Mouse (Mus musculus) megakaryocyte-erythroid progenitor cell, adult 5-6 weeks (primary cell): ENCODE measurements at regions not wholly inside any gene's neighbourhood (a gene's known extent, or its start where the extent isn't known, plus 50 kb on each side); places are given as distances from the start of the nearest gene placed in this dataset.
"Not testable (repeated sequence)": the region's sequence is repeated elsewhere in the genome, so short reads cannot be mapped to it uniquely, and the experiment has no call there.

Experiments used
- ATAC-seq: replicated peaks from 2 replicates; pipeline ENCODE4 v1.8.0; 2016; ENCODE audit warnings: mild to moderate bottlenecking, inconsistent platforms; ENCODE audit not compliant: severe bottlenecking, poor library complexity, low FRiP score, low TSS enrichment

DNA sequence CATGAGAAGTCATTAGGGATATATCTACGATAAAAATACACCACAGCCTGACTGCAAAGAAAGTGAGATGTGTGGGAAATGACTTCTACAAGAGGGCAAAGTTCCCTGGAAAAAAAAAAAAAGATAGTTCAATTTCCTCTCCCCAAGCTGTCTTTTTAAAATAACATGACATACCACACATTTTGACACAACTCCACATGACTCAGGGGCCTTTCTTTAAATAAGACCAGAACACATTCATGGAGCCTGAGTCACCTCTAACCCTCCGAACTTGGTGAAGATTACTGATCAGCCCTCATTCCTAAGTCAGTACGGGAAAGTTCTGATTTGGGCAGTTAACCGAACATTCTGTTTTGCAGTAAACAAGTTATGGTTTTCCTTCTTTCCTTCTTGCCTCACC, 515.6 kb upstream of the Klf6 start:
- ATAC-seq: no peak

DNA sequence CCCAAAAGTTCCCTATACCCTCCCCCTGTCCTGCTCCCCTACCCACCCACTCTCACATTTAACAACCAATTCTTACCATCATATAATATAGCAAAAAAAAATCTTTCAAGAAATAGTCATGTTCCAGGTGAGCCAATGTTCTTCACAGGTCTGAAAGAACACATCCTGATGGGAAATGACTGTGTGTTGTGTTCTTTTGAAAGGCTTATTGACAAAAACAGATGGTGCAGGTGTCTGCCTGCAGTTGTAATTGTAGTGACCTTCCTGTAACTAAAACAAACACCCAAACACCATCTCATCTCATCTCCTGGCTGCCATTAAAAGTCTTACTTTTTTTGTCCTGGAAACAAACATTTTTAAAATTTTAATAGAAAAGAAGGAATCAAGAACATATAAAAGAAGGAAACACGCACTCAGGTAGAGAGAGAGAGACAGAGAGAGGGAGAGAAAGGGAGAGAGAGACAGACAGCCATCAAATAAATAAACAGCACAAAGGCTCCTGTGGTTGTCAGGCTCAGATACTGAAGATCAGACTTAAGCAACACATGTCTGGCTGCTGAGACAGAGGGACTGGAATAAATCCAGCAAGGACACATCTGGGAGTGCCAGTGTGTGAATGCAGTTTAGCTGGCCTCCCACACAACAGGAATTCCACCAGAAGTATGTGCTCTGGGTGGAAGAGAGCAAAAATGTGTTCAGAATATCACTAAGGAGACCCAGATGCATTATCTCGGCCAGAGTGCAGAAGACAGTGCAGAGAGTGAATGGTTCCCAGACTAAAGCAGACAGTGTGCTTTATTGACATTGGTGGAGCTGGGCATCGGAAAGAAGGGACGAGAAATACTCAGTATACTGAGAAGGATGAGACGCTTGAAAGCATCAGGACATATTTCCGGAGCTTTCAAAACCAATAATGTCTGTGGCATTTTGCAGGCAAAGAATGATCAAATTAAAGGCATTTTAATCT, 513.5 kb upstream of the Klf6 start:
- ATAC-seq: no peak

DNA sequence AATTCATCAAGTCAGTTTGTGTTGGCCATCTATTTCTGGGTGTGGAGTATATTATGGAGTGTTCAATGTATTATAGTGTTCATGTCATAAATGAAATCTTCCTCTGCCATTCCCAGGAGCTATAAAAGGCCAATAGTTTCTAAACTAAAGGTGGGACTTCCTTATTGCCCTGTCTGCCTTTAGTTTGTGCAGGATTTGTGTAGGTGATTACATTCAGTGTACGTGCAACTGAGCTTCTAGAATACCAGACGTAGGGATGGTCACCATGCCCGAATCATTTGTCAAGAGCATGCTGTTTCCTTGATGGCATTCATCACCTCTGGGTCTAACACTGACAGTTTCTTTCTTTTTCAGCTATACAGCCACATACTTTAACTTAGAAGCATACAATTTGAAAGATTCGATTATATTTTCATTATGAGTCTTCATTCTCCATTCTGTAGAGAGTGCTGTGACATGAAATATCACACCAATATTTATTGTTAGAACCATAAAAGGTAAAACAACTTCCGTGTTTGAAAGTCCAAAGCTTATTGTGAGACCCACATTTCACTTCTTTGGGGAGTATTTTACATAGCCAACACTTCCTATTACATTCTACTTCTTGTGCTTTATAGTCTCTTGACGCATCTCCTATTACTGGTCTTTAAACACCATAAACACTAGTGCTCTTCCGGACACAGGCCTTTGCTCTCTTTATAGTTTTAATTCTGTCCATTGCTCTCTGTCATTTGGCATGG, 494.1 kb upstream of the Klf6 start:
- no peak for ATAC-seq

DNA sequence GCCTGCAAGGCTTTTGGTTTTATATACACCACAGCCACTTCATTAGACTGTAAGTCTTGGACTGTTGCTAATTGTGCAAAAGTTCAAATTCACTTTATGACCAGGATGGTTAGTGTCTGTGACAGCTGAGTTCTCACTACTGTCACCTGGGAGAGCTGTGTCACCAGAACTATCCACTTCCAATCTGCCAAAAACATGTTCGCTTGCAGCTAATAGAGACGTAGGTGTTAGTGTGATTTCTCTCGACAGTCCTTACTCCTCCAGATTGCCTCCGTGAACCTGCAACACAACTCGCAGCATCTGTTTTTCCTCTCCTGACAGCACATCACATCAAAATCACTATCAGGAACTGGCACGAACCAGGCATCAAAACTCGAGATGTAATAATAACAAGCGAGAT, 491.3 kb upstream of the Klf6 start:
- ATAC-seq: no peak

DNA sequence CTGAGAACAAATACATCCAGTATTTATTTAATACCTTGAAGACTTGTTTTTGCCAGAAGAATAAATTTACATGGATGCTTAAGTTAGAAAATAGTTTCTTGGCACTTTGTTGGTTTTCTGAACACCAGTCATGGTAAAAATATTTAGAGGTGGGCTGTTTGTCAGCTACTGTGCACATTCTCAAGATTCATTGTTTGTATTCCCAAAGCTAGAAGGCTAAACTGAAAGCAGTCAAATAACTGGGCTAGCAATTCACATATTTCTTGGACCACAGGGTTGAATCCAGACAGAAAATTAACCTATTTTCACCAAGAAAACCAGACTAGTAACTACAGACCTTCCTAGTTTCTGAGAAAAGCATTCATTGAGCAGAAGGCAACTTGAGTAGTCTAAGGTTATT, 488.1 kb upstream of the Klf6 start:
- ATAC-seq: no peak

DNA sequence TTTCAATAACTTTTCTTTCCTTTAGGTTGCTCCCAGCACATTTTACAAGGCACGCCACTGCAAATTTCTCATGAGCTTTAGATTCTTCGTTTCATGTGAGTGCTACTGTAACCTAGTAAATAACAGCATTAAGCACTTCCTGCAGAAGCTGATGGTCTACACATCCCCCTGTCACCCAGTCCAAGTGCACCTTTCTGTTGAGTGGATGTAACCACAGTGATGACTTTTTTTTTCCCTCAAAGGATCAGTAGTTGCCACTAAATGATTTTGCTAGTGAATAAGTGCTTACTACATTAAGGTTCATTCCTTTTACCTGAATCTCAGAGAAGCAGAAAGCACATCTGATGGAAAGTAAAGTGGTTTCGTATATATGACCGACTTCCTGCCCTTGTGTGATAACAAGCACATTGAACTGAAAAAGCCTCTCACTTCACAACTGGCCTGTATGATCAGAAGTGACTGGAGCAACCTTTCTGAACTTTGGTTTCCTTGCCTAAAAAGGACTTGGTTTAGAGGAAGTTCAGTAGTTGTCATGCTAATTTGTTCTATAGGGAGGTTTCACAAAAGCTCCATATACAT, 453.0 kb upstream of the Klf6 start:
- no peak for ATAC-seq

DNA sequence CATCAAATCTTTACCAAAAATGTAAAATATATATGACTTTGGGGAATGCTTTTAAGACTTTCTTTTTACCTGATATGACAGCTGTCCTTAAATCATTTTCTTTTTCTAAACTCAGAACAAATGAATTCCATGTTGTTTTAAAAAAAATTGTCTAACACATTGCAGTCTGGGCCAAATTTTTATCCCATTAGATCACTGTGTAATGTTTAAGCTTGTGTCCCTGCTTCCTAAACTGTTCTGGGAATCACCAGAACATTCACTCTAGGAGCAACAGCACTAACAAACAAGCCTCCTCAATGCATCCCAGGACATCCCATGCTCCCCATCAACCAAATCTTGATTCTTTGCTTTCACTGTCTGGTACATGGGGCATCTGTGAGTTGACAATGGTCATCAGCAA, 449.2 kb upstream of the Klf6 start:
- no peak for ATAC-seq

DNA sequence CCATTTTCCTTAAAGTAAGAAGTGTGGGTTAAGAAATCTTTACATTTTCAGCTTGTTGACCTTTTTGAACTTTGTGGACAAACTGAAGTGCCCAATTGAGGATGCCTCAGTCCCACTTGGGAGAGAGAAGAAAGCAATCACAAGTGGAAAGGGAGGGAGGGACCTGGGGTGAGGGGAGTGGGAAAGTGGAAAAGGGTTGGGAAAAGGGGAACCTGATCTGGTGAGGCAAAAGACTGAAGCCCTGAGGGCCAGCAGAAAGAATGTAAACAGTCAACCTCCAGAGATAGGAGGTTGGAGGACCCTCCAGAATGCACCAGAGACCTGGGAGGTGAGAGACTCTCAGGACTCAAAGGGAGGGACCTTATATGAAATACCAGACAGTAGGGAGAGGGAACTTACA, 448.3 kb upstream of the Klf6 start:
- not testable (repeated sequence) for ATAC-seq

DNA sequence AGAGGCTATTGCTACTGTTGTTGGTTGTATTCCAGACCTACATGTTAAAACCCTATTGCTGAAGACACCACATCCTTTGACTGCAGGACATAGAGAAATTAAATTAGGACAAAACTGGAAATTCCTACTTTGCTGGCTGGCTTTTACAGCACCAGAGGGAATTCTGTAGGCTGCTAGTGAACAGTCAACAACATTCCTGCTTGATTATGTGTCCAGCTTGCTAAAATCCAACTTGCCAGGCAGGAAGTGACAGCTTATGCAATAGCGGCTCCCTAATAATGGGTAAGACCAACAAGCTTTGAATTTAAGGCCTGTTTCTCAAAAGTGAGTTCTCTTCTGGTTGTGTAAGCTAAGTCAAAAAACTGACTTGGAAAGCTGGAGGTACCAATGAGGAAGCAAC, 437.2 kb upstream of the Klf6 start:
- no peak for ATAC-seq

DNA sequence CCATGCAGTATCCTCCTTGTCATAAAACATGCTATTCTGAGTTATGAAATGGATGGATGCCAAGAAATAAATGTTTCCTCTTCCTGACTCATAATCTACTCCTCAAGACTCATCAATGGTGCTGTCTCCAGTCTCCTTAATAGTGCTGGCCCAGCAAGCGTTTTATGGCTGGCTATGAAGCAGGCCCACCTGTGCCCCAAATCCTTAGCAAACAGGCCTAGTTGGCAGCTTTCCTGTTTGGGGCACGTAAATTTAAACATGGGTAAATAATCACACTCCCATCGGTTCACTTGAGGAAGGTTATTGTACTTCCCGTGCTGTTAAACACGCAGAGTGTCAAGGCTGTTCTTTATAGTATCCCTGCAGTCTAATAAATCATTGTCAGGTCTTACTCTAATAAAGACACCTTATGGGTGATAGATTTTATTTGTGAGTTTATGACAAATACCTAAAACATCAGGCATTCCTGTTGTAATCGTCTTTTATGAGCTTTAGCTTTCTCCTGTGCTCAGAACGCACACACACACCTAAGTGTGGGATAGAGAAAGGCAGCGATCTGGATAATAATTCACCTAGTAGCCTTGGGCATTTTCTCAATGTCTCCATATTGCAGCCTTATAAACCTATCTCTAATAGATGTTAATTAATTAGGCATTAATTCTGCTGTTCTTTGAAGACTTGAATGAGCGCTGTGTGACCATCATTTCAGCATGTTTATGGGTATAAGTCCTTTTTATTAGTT, 435.6 kb upstream of the Klf6 start:
- no peak for ATAC-seq

DNA sequence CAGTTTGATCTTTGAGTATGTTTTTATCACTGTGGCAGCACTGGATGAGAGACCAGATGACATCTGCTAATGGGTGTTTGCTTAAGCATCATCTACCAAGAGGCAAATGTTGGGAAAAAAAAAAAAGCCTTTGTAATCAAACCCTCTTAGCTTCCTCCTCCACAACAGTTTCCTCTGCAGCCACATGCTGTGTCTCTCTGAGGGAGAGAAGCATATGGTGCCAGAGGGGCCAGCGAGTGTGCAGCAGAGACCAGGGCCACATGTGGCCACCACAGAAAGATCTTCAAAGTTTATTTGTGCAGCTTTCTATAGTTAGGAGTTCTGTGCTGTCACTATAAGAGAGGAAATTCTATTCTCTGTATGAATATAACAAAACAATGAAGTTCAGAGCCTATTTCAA, 427.6 kb upstream of the Klf6 start:
- no peak for ATAC-seq

DNA sequence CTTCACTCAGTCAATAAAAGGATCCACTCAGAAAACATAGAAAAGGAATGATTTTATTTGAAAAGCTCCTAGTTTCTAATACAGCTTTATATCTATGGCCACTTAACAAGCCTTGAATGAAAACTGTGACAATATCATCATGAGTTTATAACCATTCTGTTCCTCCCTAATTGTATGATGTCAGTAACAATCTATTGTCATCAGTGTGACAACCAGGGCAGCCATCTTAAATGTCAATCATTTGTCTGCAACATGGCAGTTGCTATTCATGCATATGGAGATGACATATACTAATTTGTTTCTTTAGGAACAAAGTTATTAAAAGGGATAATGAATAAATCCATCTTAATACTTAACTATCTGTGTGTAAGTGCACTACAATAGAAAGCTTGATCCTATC, 426.2 kb upstream of the Klf6 start:
- ATAC-seq: no peak

DNA sequence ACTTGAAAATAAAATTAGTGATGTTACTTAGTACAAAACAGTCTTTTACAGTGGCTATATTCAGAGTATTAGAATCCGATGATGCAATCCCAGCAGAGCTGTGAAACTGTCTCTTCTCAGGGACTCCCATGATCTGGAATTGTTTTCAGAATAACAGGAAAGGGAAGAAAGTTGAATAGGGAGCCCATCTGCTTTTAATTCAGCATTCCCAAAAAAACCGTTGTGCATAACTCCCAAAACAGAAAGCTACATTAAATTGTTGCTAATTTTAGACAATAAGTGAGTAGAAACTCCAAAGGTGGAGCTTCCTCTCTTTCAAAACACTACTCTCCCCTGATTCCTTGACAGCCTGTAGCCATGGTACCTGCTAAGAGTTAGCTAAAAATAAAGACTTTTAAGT, 425.1 kb upstream of the Klf6 start:
- no peak for ATAC-seq

DNA sequence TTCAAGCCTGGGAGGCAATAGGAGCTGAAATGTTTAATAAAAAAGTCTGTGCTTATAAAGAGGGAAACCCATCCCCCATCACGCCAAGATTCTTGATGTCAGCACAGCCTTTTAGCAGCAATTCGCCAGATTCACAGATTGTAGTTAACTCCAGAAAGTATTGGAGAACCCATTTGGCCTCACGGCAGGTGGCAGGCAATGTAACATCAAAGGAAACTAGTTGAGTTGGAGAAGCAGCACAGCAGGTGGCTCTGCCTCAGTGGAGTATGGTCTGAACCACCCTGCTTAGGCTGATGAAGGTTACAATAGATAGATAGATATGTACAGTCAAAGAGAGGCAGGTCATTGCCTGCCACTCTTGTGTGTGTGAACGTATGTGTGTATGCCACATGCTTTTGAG, 420.8 kb upstream of the Klf6 start:
- ATAC-seq: no peak

DNA sequence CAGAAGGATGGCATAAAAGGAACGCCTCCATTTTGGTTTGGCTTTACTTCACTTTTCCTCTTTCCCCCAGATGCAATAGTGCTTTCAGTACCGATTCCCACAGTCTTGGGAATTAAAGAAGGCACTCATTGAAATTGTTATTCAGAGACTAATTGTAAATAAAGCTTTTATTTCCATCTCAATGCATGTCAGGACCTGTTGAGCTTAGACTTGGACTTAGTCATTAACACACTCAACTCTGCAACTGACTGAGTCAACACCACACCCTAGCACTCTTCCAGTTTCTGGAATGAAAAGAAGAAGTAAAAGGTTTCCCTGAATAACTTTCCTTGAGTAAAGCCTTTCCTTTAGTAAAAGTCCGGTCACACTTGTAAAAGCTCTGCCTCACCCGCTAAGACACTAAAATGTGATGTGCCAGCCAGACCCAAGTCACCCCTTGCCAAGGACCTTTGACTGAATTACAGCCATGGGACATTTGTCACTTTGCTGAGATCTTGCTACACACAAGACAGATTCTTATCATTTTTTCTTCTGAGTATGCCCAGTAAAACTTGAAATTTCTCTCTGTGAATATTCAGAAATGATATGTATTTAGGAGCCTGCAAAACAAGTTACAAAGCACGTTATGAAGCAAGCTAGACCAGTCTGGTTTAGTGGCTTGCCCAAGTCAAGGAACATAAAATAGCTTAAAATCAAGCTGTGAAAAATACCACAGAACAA, 416.4 kb upstream of the Klf6 start:
- no peak for ATAC-seq

DNA sequence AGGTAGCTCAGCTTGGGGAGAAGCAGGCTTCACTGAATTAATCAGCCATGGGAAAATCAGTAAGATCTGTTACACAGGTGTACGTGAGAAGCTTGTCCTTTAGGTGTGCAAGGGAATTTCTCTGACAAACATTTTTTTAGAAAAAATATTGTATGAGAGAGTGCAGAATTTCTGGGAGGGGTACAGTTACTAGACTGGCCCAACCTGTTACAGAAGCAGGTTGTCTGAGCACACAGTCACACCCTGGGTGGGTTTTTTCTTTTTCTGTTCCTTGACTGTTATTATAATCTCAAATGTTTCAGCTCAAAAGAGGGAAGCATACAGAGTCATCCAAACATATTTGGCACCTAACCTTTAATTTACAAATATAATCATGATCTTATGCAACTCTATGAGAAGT, 412.7 kb upstream of the Klf6 start:
- ATAC-seq: no peak

DNA sequence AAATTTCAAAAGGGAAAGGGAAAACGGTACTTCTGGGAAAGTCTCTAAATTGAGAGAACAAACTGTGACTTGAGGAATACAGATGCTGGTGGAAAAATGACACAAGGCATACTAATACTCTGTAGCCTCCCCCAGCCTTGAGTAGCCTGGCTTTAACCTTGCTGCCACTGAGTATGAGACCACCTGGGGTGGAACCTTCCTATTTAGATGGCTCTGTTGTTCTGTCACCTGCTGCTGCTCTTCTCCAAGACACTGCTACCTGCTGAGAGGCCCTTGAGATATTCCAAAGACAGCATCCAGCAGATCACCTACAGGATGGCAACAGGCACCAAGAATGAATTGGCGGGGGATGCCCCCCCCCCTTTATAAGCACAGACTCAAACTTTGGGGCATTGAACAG, 380.5 kb upstream of the Klf6 start:
- ATAC-seq: no peak

DNA sequence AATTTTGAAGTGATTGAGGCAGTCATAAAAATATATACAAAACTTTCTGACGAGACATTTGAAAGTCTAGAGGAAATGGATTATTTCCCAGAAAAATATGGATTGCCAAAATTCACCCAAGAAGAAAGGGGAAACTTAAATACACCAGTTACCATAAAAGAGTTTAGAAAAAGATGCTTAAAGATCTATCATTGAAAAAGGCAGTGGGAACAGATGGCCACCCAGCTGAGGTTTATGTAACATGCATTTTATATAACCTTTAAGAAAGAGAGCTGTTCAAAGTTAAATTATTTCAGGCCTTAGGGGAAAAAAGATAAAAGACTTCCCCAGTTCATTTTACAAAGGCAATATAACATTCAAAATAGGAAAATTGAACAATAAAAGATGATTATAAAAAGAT, 369.0 kb upstream of the Klf6 start:
- ATAC-seq: no peak

DNA sequence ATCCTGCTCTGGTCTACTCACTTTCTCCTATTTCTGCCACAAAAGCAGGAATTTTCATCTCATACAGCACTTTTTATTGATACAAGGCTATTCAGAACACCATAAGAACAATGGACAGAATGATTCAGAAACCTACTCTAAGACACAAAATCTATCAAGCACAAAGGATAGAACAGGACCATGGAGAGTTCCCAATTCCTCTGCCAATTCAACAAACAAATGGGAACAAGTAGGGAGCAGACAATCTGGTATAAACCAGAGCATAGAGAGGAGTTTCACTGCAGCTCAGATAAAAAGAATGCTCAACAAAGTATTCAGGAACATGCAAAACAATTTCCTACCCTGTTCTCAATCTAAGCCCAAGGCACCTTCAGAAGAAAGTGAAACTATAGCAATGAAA, 363.7 kb upstream of the Klf6 start:
- ATAC-seq: no peak
